Mouse (Mus musculus) heart, adult 18-20 months (tissue): ENCODE data around the gene Celsr2. TPM values are rescaled to one million over a fixed set of nuclear protein-coding genes. Genes with fewer than 3 reads are reported as not detected.

ENCODE experiments used
- DNase-seq, 2 experiments: peaks; one replicate each; pipeline ENCODE4 v3.0.0; 2021 to 2022; ENCODE audit warnings: mixed read lengths in 1 of 2
- total RNA-seq, 2 experiments: library from RNA; stranded (reverse); gene quantifications; 2 replicates each; pipeline ENCODE4 v1.2.3; 2021

Celsr2 gene
- total RNA-seq, 2 experiments from 2014 or later: 5.9 to 9.5 TPM

DNA sequence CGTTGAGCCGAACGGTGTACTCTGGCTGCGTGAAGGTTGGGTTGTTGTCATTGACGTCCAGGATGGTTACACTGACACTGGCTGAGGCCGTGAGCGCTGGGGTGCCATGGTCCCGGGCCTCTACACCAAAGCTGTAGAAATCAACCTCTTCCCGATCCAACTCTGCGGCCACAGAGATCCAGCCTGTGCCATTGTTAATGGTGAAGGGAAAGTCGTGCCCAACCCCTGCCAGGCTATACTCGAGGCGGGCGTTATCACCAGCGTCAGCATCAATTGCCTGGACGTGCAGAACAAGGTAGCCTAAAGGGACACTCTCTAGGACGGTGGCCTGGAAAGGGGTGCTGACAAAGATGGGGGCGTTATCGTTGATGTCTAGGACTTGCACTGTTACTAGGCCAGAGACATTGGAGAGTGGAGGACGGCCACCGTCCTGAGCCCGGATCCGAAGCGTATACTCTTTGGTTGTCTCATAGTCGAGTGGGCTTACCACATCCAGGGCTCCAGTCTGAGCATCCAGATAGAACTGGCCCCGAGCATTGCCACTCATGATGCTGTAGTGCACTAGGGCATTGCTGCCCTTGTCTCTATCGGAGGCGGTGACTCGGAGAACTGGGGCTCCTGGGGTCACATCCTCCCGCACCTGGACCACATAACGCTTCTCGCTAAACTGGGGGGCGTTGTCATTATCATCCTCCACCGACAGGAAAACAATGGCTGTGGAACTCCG lies 1.6 kb downstream of the Celsr2 start:
- DNase-seq: no peak

DNA sequence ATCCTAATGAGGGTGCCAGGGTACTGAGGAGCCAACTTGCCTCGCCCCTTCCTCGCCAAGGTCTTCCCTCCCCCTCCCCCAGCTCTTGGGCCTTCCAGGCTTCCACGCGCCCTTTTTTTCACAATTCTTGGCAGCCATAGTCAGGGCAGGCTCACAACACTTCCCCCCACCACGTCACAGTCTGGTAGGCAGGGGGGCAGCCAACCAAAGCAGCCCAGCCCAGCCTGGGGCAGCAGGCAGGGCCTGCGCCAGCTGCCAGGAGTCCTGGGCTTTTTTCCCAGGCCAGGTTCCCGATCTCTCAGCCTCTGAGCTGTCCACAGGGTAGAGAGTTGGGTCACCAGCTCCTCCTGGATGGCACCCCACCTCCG lies 3.6 kb downstream of the Celsr2 start:
- DNase-seq: peak; percentile 30 to 51

DNA sequence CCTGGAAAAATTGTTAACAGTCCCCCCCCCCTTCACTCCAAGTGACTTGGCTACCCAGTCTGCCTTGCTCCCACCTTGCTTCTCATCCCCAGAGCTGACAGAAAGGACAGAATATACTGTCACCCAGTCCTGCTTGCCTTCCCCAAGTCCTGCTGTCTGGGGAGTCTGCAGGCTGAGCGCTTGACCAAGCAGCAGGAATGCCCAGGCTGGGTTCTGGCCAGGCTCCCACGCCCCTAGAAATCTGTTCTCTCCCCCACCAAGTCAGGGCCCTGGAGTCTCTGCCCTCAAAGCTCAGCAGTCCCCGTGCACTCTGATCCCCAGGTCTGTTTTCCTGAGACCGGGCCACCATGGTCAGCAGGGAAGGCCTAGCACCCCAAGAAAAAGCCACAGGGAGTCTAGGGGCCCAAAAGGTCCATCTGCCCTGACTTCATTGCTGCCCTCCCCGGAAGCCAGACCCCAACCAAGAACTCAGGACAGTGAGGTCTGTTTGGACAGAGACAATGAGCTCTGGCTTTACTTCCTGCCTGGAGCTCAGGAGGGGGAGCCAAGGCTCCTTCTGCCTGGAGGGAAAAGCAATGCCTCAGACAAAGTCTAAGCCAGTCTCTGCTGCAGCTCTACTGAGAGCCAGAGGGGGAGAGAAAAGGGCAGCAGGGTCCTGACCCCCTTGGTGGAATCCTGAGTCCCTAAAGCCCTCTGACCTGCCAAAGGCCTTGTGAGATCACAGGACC lies 4.2 kb downstream of the Celsr2 start:
- DNase-seq: no peak

DNA sequence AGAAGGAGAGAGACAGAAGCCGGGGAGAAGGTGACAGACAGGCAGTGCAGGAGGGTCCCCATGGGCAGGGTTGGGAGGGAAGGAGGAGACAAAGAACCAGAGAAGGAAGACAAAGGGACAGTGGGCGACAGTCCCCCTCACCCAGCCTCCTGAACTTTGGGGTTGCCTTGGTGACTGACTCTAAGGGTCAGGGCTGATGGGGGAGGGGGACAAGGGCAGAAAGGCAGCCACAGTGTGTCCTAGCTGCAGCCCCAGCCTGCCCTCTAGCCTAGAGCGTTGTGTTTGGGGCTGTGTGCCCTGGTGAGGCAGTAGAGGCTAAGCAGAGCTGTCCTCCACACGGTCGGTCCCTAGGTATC lies 5.0 kb downstream of the Celsr2 start:
- no peak for DNase-seq

DNA sequence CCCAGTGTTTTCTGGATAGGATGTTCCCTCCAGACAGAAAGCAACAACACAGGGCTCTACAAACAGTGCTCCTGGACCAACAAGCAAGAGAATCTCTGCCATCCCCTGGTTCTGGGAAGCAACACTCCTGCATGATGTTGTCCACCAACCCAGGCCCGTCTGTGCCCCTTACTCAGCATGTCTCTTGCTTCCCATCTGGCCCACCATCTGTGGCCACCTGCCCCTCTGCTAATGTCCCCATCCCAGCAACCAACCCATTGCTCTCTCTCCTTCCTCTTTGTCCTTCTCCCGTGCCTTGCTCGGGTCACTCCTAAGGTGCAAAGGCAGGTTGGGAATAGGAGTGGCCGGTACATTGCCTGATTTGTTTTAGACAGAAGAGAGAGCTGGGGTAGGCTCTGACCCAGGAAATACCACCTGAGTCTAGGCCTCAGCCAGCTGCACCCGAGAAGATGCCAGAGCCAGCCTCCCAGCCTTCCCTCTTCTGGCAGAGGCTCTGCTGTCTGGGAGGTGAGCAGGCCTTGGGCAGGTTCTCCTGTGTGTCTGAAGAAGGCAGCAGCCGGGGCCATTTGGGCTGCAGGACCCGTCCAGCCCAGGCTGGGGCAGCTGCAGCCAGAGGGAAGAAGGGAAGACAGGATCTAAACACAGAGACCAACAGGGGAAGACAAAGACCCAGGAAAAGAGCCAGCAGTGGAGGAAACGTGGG lies 5.5 kb downstream of the Celsr2 start:
- DNase-seq: no peak

DNA sequence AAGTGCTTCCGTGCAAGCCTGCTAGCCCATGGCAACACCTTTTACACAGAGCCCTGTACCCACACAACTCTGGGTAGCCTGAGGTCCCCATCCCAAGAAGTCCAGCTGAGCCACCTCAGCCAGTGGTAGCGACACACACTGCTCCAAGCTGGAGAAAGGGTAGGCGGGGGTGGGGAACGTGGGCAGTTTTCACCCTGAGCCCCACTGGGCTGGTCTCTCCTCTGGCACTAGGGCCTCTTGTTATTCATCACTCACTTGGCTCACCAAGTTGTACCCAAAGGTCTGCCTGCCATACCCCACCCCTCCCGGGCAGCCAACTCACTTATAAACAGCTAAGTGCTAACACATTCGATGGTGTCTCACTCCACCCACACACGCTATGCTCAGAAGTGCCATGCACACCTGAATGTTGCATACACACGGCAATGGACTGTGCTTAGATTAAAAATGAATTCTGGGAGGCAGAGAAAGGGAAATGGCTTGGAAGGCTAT lies 6.8 kb downstream of the Celsr2 start:
- DNase-seq: no peak

DNA sequence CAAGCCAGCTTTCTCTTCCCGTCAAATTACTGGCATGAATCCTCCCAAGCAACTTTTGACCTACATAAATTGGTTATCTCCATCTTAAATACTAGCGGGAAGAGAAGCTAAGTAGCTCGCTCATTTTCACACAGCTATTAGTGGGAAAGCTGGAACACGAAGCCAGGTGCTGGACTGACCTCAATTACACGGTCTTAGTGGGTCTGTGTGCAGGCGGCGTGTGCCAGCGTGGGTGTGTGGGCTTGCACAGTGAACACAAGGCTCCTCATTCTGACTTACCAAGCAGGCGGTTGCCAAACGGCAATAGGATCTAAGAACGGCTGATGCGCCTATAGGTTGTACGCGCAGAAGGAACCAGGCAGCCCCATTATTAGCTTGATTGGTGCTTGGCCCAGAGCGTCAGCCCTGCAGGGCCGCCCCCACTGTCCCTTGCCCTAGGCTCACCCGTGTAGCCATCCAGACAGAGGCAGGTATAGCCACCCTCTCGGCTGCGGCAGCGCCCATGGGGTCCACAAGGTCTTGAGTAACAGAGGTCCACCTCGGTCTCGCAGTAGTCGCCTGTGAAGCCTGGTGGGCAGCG lies 9.0 kb downstream of the Celsr2 start:
- DNase-seq: no peak

DNA sequence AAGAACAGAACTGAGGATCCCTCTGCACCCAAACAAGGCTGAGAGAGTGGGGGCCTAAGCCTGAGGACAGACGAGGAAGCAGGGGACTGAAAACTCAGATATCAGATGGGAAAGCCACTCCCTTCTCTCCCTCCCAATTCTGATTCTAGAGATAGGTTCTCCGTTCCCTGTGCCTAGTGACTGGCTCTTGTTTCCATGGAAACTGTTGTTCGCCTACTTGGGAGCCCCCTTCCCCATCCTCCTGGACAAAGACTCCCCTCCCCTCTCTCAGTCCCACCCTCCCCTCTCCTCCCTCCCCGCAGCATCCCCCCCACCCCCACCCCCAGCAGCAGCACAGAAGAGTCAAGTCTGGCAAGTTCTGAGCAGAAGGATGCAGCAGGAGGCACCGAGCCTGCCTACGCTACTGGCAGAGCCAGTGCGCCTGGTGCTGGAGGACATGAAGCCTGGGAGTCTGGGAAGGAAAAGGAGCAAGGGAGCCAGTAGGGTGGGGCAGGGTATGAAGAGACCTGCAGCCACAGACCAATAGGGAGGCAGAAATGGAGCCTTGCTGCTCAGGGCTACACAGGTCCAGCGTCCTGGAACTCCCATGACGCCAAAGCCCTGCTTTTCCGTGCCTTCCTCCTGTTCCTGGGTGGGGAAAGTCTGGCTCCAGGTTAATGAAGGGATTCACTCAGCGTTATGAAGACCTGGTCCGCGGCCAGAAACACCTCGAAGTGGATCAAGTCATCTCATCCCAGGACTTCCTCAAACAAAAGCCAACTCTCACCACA lies 9.6 kb downstream of the Celsr2 start:
- no peak for DNase-seq

DNA sequence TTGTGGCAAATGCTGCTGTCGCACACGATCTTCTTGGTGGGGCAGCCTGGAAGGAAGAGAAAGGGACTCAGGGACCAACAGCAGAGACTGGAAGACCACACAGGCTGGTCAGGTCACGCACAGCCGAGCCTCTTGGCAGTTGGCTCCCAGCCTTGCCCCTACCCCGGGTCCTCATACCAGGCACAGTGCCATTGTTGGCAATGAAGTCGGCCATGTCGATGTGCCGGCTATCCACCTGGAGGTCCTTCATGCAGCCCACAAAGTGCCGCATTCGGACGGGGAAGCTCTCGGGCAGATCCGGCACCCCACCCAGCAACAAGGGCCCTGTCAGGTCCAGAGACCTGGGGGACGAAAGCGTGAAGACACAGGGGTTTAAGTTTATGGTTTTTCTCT lies 12.8 kb downstream of the Celsr2 start:
- DNase-seq: no peak

DNA sequence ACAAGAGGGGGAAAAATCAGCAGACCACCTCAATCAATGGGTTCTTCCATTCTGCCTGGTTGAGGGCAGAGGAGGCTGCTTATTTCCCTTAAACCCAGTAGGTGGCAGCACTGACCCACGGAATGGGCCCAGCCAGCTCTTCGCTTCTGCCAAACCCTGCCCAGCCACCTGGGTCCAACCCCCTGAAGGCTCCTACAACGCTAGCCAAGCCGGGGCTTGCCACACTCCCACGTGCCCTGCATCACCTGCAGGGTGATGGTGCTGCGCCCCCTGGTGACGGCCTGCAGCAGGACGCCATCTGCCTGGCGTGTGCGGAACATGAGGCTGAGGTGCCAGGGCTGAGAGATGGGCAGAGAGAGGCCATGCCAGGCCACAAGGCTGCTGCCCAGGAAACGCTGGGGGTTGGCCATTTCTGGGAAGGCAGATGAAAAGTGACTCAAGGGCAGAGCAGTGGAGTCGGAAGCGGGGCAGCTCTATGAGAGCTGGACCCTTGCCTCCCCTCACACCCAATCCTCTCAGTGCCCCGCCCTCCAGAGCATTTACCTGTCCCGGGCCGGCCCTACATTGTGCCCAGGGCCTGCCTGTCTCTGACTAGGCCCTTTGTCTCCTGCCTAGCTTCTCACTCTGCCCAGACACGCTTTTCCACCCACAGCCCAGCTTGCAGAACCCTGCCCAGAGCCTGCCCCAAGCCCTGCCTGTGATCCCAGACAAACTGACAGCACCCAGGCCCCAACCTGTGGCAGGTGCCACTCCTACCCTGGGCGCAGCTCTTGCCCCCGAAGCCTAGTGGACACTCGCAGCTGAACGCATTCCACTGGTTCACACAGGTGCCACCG lies 13.4 kb downstream of the Celsr2 start:
- DNase-seq: peak; percentile 84 to 90

DNA sequence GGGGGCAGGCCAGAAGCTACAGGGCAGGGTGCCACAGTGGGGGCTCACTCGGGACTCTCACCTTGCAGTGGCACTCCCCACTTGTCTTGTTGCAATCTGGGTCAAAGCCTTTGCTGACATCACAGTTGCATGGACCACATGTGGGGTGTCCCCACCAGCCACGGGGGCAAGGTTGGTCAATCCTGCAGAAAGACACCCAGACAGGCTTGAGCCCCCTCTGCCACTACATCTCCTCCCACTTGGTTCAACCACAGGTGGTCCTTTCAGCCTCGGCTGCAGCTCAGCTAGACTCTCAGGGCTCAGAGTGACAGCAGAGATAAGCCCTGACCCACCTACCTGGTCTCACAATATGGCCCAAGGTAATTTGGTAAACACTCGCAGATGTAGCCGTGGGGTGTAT lies 14.9 kb downstream of the Celsr2 start:
- no peak for DNase-seq

DNA sequence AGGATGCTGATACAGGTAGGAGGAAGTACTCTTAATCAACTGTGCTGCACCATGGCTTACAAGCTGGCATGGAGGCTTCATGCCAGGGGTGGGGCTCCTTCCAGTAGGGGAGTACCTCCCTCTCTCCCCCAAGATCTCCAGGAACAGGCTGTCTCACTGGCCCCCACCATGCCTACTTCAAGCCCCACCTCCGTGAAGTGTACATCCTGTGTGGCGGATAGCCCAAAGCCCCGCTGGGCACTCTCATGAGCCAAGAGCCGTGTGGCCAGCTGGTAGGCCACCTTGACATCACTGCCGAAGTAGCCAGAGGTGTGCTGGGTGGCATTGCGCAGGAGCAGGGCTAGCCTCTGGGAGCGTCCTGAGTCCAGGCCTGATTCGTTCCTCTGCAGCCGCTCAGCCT lies 17.1 kb downstream of the Celsr2 start:
- DNase-seq: no peak

DNA sequence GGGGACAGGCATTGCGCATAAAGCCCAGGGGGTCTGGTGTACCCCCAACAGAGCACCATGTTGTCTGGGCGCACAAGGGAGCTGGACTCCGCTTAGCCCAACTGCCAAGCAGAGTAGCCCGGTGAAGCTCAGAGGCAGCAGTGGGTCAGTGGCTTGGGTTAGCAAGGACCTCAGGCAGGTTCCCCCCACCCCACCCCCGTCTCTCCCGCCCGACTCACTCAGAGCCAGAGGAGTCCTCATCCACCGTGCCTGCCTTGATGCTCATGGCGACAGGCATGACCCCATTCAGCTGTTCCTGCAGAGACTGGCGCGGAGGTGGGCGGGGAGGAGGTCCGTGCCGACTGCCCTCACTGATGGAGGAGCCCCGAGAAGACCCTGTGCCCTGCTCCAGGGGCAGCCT lies 22.6 kb downstream of the Celsr2 start:
- DNase-seq: no peak

DNA sequence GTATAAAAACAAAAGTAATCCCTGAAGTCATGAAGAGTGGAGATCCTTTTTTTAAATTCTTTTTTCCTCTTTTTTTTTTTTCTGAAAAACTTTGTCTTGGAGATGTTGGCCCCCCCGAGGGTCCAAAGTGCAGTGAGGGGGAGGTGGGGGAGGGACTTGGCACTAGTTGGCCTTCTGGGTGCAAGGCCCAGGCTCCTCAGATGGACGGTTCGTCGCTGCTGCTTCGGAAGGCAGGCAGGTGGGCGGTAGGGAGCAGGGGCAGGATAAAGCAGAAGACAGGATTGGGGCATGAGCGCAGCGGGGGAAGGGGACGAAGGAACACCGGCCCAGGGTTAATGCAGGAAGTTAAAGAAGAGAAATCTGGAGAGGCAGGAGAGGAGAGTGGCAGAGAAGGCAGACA lies 23.1 kb downstream of the Celsr2 start:
- no peak for DNase-seq

DNA sequence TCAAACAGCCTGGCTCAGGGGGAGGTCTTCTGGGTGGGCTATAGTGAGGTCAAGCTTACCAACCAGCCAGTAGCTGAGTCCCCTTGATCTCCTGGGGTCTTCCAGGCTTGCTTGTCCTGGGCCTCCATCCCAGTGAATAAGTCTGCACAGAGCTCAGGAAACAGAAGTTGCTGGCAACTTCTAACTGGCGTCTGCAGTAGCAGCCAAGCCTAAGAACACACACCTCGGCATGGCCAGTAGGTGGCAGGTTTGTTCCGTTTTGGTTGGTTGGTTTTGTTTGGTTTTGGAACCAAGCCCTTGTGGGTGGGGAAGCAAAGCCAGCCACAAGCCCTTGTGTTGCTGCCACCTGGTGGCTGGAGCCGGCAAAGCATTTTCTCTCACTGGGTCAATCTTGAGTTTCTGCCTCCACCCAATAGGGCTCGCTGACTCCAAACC lies 26.2 kb downstream of the Celsr2 start:
- peak; percentile 95 to 99 for DNase-seq

DNA sequence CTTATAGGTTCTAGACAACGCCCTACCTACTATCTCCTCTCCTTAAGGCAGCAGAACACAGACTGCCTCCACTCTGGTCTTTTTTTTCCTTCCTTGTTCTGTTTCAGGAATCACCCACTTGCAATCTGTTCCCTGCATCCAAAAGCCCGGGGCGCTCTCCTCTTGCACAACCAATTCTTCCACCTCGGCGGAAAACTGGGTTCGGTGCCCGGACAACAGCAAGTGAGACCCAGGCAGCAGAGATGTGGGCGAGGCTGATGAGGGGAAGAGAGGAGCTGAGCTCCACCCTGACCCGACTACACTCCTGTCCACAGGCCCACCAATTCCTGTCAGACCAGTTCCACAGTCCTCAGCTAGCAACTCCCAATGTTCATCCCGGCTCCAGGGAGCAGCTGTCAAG lies 29.2 kb downstream of the Celsr2 start:
- no peak for DNase-seq

DNA sequence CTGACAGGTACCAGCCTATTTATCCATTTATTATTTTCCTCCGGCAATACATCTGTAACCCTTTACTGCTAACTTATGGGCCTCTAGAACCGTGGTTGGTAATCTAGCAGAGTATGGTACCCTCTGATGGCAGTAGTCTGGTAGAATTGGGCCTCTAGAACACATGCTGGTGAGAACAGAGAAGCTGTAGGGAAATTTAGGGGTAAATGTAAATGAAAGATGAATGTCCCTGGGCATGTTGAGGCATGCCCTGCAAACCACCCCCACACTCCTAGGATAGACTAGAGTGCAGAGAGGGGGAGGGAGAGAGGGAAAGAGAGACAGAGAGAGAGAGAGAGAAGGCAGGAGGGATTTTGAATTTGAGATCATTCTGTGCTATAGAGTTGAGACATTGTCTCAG lies 30.9 kb downstream of the Celsr2 start:
- no peak for DNase-seq

DNA sequence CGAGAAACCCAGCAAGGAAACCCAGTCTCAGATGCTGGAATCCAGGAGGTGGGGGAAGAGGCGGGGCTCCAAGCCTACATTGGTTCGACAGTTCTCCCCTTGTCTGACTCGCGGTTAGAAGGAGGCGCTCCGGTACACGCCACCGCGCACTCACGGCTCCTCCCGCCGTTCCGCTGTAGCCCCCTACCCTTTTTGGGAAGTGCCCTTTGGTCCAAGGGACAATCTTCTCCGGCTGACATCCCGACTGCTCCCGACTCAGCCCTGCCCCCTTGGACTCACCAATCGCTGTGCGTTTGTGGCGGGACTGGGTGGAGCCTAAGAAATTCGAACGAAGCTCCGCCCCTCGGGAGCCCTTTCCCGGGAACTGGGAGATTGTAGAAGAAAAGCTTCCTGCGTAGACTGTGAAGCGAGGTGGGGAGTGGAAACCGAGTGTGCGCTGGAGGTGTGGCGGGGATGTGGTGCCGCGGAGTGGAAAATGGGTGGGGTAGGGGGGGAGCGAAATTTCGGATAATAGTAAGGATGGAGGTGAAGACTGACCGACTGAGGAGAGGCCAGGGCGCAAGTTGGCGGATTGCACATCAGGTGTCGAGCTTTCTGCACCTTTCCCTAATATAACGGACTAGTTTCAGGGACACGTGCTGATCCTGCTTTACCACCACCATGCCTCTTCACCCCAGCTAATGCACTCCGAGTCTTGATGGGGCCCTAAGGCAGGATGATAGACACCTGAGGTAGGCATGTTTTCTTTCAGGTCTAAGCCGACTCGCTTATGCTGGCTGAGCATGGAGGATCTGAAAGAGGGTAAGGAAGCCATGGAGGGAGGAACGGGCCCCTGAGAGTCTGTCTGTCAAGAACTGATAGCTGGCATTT lies 31.6 kb downstream of the Celsr2 start, which contains the start of gene Psrc1:
TSS of gene Psrc1 (plus strand) at position 355 of the 870 bp plus-strand sequence.
- peak; percentile 93 to 95 for DNase-seq

DNA sequence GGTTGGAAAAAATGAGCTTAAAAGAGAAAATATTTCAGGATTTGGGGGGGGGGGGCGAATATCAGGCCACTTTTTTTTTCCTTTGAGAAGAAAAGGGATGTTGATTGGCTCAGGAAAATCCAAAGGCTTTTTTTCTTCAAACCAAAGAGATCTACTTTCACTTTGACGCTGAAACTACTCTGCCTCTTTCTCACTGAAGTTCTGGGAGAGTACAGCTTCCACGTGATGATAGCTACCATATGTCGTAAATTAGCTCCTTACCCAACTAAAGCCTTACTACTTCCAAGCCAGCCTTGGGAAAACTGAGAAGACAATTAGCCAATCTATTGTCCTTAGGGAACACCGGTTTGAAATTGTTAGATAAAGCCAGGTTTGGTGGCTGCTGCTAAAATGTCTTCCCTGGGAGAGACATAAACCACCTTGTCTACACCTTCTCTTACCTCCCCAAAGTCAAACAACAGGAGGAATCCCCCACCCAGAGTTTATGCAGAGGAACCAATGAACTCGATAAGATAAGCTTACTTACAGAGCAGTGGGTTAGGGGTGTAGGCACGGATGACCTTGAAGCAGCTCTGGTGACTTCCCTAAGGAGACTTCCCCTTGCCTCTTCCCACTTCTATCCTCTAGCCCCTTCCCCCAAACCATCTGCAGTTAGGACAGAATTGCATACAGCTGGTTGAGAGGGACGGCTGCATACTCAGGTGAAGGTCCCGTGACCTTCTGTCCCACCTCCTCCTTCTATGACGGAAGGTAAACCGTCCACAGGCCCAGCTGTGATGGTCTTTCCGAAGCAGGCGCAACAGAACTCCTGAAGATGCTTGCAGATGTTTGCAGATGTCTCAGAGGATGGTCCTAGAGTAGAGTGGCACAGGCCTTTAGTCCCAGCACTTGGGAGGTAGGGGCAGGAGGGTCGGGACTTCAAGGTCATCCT lies 33.1 kb downstream of the Celsr2 start:
- peak in 1 of 2 experiments; percentile 33 for DNase-seq
